Mouse (Mus musculus) heart, embryonic 13.5 days (tissue): ENCODE data around the gene Slc16a10. TPM values are rescaled to one million over a fixed set of nuclear protein-coding genes. Genes with fewer than 3 reads are reported as not detected.
A peak's percentile ranks its signal among the peaks of the same experiment; 100 is the strongest.
"Not testable (repeated sequence)": the region's sequence is repeated elsewhere in the genome, so short reads cannot be mapped to it uniquely, and the experiment has no call there.

ENCODE experiments used
- ATAC-seq: fragments of 200-750 bp; cut with Nextera tagmentation; 2 replicates; pipeline ENCODE4 v1.8.0; 2017; ENCODE audit warnings: moderate TSS enrichment; ENCODE audit not compliant: insufficient number of reproducible peaks, low FRiP score, low TSS enrichment; ENCODE audit errors: extremely low read depth
- H3K27ac ChIP-seq: fragments of 300-500 bp; sonication (generic); replicated peaks from 2 replicates; pipeline ENCODE4 v1.5.1; 2015; ENCODE audit warnings: moderate library complexity, mild to moderate bottlenecking, inconsistent platforms
- H3K27me3 ChIP-seq: fragments of 300-500 bp; sonication (generic); replicated peaks from 2 replicates; pipeline ENCODE4 v1.6.1; 2015; ENCODE audit warnings: mild to moderate bottlenecking, inconsistent platforms
- H3K36me3 ChIP-seq: fragments of 300-500 bp; sonication (generic); 2 replicates; pipeline ENCODE4 v1.6.1; 2015; ENCODE audit warnings: mild to moderate bottlenecking, inconsistent platforms
- H3K4me1 ChIP-seq: fragments of 300-500 bp; sonication (generic); 2 replicates; pipeline ENCODE4 v1.6.1; 2015; ENCODE audit warnings: inconsistent platforms
- H3K4me2 ChIP-seq: fragments of 300-500 bp; sonication (generic); 2 replicates; pipeline ENCODE4 v1.6.1; 2015; ENCODE audit warnings: inconsistent platforms, mild to moderate bottlenecking, moderate library complexity
- H3K4me3 ChIP-seq: fragments of 300-500 bp; sonication (generic); 2 replicates; pipeline ENCODE4 v1.5.1; 2015; ENCODE audit warnings: moderate library complexity, mild to moderate bottlenecking, inconsistent platforms
- H3K9ac ChIP-seq: fragments of 300-500 bp; sonication (generic); 2 replicates; pipeline ENCODE4 v1.6.1; 2015; ENCODE audit warnings: inconsistent platforms, mild to moderate bottlenecking, moderate library complexity
- H3K9me3 ChIP-seq: fragments of 300-500 bp; sonication (generic); 2 replicates; pipeline ENCODE4 v1.6.1; 2016; ENCODE audit warnings: inconsistent platforms
- WGBS: fragments of 180-500 bp; shearing (Covaris S2); methylation state at CpG from one replicate; pipeline ENCODE4 v1.1.7; 2015; ENCODE audit warnings: mixed read lengths; 5-methylcytosine and 5-hydroxymethylcytosine counted together
- polyA plus RNA-seq: library from polyadenylated mRNA; unstranded; fragments of >200 nt; fragmentation: Nextera tagmentation; extraction: Ambion mirVana; gene quantifications from 2 replicates; pipeline ENCODE4 v1.2.1, GENCODE M21; 2015

The Slc16a10 gene
- polyA plus RNA-seq, 1 experiment from 2014 or later, result 14.9 TPM

DNA sequence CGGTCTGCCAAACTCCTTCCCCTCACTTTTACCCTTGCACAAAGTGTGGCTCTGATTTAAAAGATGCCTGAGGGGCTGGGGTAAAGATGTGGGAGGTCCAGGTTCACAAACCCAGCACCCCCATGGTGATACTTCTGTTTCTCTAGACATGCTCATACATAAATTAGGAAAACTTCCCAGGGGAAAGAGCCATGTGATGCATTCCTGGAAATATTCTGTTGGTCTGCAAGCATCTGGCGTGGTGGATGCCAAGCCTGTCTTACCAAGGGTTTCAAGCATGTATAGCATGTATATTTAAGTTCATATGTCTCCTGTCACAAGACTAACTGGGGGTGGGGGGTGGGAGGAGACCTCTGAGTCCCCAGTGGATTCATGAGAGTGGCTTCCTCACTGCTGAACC lies 121.7 kb downstream of the Slc16a10 start:
- 81% methylated on average over 2 of the region's 2 CpGs for WGBS
- Histone ChIP-seq H3K27ac (no peak overlapping the region), H3K9ac (no peak overlapping the region), H3K9me3 (no peaks in the 10 kb centered on the region), H3K36me3 (no peaks in the 10 kb centered on the region), H3K4me1 (peaks cover 34% of the 10 kb centered on the region), H3K27me3 (peaks cover 26% of the 10 kb centered on the region), H3K4me2 (no peak overlapping the region), H3K4me3 (no peak overlapping the region)
- ATAC-seq, result no peak

DNA sequence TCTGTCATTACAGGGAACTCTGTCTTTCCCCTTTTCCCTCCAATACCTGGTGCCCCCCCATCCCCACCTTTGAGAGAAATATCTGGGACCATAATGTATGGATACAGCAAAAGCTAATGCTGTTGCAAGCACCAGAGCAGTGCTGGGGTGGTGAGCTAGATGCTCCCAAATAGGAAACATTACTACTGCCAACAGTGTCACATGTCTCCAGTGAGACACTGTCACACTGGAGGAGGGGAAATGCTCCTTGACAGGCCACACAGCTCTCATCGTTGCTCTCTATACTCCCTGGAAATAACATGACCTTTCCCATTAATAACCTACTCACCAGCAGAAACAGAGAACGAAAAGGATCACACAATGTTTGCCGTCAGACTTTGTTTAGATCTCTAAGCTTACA lies 122.6 kb downstream of the Slc16a10 start:
- H3K4me2 ChIP-seq, result no peak overlapping the region
- H3K4me3 ChIP-seq, result no peak overlapping the region
- no peak overlapping the region for H3K9ac ChIP-seq
- H3K36me3 ChIP-seq, result no peaks in the 10 kb centered on the region
- ATAC-seq, result no peak
- H3K4me1 ChIP-seq, result peaks cover 30% of the 10 kb centered on the region
- WGBS, result 37% methylated on average over 3 of the region's 3 CpGs
- no peaks in the 10 kb centered on the region for H3K9me3 ChIP-seq
- H3K27ac ChIP-seq, result peak overlapping the region; percentile 62
- H3K27me3 ChIP-seq, result peaks cover 26% of the 10 kb centered on the region

DNA sequence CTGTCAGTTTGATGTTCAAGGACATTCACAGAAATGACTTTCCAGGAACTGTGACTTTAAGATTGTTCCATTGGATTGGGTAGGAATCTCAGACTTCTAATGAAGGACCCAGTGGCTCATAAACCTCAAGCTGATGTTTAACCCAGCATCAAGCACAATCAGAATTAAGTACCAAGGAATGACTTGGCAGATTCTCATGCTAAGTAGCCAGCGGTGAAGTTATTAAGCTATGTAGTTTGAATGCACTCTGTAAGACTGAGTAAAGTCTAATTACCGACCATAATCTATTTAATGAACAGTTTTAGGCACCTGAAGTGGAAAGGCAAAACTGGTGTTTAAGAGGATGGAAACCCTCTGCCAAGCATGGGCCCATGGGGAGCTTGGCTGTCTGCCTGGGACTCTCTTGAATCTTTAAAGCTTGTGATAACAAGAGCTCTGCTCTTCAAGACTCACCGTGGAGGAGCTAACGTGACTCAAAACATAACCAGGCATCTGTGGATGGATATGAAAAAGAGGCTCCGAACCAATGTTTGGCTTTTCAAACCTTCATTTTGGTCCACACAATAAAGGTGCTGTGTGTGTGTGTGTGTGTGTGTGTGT lies 123.7 kb downstream of the Slc16a10 start:
- ATAC-seq, result no peak
- H3K4me1 ChIP-seq, result peaks cover 24% of the 10 kb centered on the region
- H3K27me3 ChIP-seq, result peaks cover 24% of the 10 kb centered on the region
- H3K9ac ChIP-seq, result no peak overlapping the region
- WGBS, result 48% methylated on average over 5 of the region's 5 CpGs
- H3K4me3 ChIP-seq, result no peak overlapping the region
- 0 out of 2 replicates have a peak, but pooled peaks cover 3% of the 10 kb centered on the region for H3K9me3 ChIP-seq
- H3K27ac ChIP-seq, result peak overlapping the region; percentile 62
- no peaks in the 10 kb centered on the region for H3K36me3 ChIP-seq
- no peak overlapping the region for H3K4me2 ChIP-seq

DNA sequence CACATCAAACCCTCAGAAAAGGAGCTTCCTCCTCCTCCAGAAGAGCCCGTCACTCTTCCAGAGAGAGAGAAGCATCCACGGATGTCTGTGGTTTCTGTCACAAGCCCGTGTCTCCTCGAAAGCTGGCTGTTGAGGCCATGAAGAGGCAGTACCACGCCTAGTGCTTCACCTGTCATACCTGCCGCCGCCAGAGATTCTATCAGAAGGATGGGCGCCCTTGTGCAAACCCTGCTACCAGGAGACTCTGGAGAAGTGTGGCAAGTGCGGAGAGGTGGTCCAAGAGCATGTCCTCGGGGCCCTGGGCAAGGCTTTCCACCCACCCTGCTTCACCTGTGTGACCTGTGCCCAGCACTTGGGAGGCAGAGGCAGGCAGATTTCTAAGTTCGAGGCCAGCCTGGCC lies 132.5 kb downstream of the Slc16a10 start:
- Histone ChIP-seq H3K9ac (no peak overlapping the region), H3K4me2 (no peak overlapping the region), H3K27me3 (no peaks in the 10 kb centered on the region), H3K9me3 (peaks cover 6% of the 10 kb centered on the region; the same call in 1 of the 2 replicates), H3K36me3 (no peaks in the 10 kb centered on the region), H3K4me1 (0 out of 2 replicates have a peak, but pooled peaks cover 5% of the 10 kb centered on the region), H3K4me3 (no peak overlapping the region), H3K27ac (no peak overlapping the region)
- 72% methylated on average over 11 of the region's 11 CpGs for WGBS
- ATAC-seq, result no peak

DNA sequence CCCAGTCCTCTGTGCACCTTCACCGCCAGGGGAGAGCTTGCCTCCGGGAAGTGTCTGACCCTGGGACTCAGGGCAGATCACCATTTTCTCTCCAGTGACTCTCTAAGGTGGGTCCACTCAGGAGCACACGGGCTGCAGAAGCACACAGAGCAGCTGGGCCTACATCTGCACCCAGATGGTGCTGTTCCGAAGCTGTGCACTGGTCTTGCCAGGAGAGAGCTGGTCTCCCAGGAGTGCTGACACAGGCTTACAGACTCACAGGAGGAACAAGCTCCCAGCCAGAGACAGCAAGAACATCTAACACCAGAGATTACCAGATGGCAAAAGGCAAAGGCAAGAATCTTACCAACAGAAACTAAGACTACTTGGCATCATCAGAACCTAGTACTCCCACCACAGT lies 133.2 kb downstream of the Slc16a10 start:
- not testable (repeated sequence) for H3K9ac ChIP-seq, H3K4me3 ChIP-seq, H3K4me1 ChIP-seq, H3K36me3 ChIP-seq, ATAC-seq, H3K4me2 ChIP-seq, H3K9me3 ChIP-seq, H3K27ac ChIP-seq, H3K27me3 ChIP-seq
- 59% methylated on average over 4 of the region's 4 CpGs for WGBS

DNA sequence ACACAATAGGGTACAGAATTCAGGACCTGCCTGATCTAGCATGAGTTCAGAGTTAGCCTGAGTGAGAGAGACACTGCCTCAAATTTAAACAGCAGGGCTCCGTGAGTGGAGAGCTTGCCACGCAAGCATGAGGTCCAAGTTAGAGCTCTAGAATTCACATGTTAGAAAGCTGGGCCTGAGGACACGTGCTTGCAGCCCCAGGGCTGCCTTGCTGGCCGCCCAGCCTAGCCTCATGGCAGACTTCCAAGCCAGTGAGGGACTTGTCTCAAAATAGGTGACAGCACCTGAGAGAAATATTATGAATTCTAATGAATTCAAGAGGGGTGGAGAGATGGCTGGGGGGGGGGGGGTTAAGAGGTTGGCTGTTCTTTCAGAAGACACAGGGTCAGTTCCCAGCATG lies 134.1 kb downstream of the Slc16a10 start:
- no peaks in the 10 kb centered on the region for H3K9me3 ChIP-seq
- no peak overlapping the region for H3K9ac ChIP-seq
- 0 out of 2 replicates have a peak, but pooled peaks cover 5% of the 10 kb centered on the region for H3K4me1 ChIP-seq
- no peak overlapping the region for H3K27ac ChIP-seq
- ATAC-seq, result no peak
- H3K36me3 ChIP-seq, result no peaks in the 10 kb centered on the region
- no peak overlapping the region for H3K4me3 ChIP-seq
- H3K4me2 ChIP-seq, result no peak overlapping the region
- WGBS, result 73% methylated on average over 4 of the region's 4 CpGs
- no peaks in the 10 kb centered on the region for H3K27me3 ChIP-seq

DNA sequence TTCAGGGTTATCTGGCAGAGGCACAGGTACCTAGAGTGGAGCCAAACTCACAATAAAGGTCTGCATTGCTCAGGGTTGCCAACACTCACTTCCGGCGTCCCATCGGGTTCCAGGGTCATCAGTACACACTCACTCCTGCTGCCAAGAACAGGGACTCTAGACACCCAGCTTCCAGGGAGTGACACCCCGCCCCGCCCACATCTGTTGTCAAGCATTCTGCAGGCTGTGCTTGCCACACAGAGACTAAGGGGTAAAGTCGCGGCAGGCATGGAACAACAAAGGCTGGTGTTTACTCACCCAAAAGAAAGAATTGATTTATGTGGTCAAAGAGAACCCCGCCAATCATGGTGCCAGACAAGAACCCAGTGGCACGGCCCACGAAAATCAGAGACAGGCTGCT lies 135.1 kb downstream of the Slc16a10 start:
- no peak overlapping the region for H3K9ac ChIP-seq
- no peak overlapping the region for H3K4me3 ChIP-seq
- H3K36me3 ChIP-seq, result no peaks in the 10 kb centered on the region
- no peak overlapping the region for H3K27ac ChIP-seq
- no peaks in the 10 kb centered on the region for H3K27me3 ChIP-seq
- no peaks in the 10 kb centered on the region for H3K9me3 ChIP-seq
- H3K4me1 ChIP-seq, result 0 out of 2 replicates have a peak, but pooled peaks cover 5% of the 10 kb centered on the region
- H3K4me2 ChIP-seq, result no peak overlapping the region
- no peak for ATAC-seq
- 62% methylated on average over 10 of the region's 10 CpGs for WGBS

DNA sequence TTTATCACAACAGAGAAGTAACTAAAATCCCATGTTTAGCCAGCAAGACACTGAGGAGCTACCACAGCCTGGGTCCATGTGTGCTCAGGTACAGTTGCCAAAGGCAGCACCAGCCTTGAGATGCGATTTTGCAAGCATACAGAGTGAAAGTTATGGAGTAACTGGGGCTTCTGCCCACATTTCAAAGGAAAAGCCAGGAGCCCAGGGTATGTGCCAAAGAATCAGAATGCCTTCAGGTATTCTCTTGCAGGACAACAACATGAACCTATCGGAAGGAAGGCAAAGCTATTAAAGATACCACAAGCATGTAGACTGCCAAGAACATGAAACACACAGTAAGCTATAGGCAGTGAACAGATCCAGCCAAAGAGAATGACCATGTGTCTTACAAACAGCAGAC lies 141.3 kb downstream of the Slc16a10 start:
- WGBS, result 78% methylated on average over 2 of the region's 2 CpGs
- no peak for ATAC-seq
- H3K4me2 ChIP-seq, result no peak overlapping the region

DNA sequence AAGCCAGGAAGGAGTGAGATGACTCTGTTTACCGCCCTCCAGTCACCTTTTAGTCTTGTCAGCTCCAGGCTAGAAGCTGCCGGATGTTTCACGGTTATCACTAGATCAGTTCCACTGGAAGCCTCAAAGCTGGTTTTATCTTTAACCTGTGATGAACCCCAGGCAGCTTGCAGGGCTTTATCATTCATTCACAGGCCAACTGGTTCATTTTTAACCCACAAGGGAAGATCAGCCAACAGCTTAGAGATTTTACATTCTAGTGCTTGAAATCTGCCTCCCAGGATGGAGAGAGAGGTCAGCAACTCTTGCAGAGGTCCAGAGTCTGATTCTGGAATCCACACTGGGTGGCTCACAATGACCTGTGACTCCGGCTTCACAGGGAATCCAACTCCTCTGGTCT lies 150.9 kb downstream of the Slc16a10 start:
- Histone ChIP-seq H3K36me3 (no peaks in the 10 kb centered on the region), H3K4me1 (no peaks in the 10 kb centered on the region), H3K9me3 (peaks cover 5% of the 10 kb centered on the region; the same call in 1 of the 2 replicates), H3K27ac (no peak overlapping the region), H3K9ac (no peak overlapping the region), H3K4me3 (no peak overlapping the region), H3K27me3 (no peaks in the 10 kb centered on the region), H3K4me2 (no peak overlapping the region)
- no peak for ATAC-seq
- WGBS, result 32% methylated on average over 4 of the region's 4 CpGs

More for the DNA sequence above, 141.3 kb downstream of the Slc16a10 start:
- Histone ChIP-seq H3K27ac (no peak overlapping the region), H3K9ac (no peak overlapping the region), H3K36me3 (no peaks in the 10 kb centered on the region), H3K4me1 (0 out of 2 replicates have a peak, but pooled peaks cover 5% of the 10 kb centered on the region), H3K27me3 (no peaks in the 10 kb centered on the region), H3K4me3 (no peak overlapping the region), H3K9me3 (no peaks in the 10 kb centered on the region)

DNA sequence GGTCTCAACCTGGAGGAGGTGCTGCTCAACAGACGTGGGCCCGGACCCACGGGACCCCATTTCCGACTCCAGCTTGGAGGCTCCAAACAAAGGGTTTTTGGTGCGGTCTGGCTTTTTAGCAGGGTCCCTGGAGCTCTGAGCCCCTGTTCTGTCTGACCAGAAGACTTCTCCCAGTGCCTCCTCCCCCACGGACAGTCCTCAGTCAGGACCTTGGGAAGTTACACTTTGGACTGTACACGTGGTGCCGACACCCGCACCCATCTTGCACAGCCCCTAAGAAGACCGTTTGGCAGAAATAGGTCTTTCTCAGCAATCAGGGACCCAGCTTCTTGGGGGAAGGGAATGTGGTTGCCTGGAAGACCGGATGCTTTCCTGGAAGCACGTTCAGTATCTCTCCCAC lies 155.6 kb downstream of the Slc16a10 start, which contains the start of gene Mfsd4b5:
Gene Mfsd4b5, minus strand, starts transcription at position 181 of the 400 bp plus-strand sequence.
- no peak within 1 kb of the TSS for H3K27ac ChIP-seq
- H3K36me3 ChIP-seq, result no peaks in the 10 kb centered on the region
- no peaks in the 10 kb centered on the region for H3K9me3 ChIP-seq
- no peak for ATAC-seq
- H3K4me3 ChIP-seq, result no peak within 1 kb of the TSS
- 78% methylated on average over 12 of the region's 12 CpGs for WGBS
- no peak within 1 kb of the TSS for H3K4me2 ChIP-seq
- no peak within 1 kb of the TSS for H3K9ac ChIP-seq
- H3K27me3 ChIP-seq, result no peaks in the 10 kb centered on the region
- no peaks in the 10 kb centered on the region for H3K4me1 ChIP-seq
